Mouse (Mus musculus) cerebellum, adult 9-11 months (tissue): ENCODE data around the gene Usp46.

Experiments used
- DNase-seq: peaks from one replicate; pipeline ENCODE4 v3.0.0; 2022

Usp46 gene

DNA sequence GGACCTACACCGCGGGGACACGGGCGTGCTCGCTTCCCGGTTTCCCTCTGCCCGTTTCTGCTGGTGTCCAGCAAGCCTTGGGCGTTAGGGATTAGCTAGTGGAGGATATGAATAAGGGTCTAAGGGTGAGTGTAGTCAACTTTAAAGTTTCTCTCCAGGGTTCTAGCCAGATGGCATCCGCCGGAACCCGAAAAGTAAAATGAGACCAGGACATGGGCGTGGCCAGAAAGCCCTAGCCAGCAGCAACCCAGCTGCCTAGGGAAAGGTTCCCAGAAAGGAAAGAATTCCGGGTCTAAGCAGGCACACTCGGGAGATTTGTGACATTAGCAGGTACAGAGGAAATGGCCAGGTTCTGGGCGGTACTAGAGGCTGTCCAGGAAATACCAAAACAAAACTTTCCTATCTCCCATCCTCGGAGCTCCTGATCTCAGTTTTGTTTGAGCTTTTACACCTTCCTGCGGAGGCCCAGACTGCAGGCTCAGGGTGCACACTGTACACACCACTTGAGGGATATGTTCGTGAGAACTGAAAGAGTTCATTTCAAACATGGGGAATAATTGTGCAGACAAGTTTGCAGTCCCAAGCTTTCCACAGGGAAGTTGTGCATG is 587 bp upstream of the Usp46 start:
- peak; percentile 81 for DNase-seq

DNA sequence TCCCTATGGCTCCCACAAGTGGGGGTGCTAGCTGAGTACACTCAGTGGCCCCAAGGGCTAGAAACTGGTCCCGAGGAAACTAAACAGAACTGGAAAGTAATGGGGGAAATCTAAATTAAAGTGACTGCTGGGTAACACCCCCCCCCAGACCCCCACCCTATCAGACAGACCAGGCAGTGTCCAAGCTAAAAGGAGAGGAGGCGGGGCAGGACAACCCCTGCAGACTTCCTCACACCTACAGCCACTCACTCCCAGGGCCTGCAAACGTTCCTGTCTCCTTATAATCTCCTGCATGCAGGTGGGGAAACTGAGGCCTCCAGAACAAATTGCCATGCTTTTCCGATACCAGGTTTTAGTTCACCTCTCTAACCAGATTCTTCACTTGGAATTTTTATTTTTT is 885 bp downstream of the Usp46 start:
- peak; percentile 63 for DNase-seq

DNA sequence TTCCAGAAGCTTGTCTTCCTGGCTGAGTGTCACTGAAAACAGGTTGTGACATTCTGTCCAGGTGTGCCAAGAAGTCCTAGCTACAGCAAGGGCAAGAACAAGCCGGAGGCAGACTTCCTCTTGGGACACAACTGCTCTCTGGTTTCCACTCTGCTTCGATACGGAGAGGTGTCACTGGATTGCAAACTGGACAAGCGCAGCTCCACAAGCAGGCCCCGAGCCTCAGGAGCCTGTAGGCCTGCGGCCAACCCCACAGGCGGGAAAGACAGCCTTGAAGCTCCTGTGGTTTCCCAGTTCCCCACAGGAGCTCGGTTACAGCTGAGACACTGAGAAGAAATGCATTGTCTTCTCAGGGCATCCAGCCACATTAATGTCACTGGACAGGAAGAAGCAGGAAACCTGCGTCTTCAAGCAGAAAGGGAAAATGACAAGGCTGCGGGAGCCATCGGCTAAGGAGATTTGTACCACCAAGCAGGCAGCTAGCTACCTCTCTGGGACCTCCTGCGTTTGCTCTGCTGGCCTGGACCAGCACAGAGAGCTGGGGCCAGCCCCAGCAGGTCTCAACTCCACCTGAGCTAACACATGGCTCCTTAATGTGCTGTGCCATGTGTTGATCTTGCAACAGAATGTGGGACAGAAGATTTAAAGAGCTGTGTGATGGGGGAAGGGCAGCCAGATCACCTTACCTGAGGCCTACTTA is 1.7 kb downstream of the Usp46 start:
- peak; percentile 87 for DNase-seq

- DNase-seq = peak; percentile 51
Observed at GRCm38 (mm10) chr5:74065565-74066275, 2.5 kb downstream of the Usp46 start.

GRCm38 (mm10) chr5:74064844-74065243 is 3.4 kb downstream of the Usp46 start:
- DNase-seq = peak; percentile 50

- no peak for DNase-seq
Observed at GRCm38 (mm10) chr5:74063226-74063747, 4.9 kb downstream of the Usp46 start.

DNA sequence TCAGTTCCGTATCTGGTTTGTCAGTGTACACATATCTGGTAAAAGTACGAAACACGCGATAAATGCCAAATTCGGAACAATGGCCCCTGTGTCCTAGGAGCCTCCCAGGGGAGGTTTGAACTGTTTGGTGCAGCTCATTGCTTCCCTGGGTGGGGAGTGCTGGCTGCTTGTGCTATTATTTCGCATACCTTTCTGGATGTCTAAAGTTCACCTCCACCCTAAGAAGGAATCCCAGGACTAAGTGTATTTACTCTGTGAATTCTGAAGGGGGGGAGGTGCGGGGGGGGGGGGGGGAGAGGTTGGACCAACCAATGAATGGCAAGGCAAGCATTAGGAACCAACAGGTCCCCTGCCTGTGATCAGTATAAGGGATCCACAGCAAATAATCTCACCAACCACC is 6.0 kb downstream of the Usp46 start:
- DNase-seq = no peak

DNA sequence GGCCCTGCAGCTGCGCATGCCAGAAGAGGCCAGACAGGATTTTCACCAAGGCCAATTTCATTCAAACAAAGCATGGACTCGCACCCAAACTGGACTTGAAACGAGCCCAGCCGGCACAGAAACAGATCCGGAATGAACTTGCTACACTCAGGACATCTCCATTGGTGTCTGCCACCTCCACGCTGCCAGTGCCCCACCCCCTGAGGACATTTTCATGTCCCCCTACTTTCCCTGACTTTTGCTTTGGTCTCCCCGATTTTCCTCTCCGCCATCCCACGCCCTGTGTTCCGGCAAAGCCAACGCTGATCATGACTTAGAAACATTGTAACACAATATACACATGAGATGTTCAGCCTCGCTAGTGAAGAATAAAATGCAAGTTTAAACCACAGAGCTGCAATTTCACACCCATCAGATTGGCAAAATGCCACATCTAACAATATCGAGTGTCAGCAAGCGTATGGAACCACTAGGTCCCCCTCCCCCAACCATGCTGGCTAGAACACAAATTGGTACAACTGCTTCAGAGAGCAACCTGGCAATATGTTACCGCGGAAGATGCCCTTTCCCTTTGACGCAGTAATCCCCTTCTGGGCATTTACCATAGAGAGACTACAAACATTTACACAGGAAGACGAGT is 6.7 kb downstream of the Usp46 start:
- DNase-seq = peak; percentile 64

DNA sequence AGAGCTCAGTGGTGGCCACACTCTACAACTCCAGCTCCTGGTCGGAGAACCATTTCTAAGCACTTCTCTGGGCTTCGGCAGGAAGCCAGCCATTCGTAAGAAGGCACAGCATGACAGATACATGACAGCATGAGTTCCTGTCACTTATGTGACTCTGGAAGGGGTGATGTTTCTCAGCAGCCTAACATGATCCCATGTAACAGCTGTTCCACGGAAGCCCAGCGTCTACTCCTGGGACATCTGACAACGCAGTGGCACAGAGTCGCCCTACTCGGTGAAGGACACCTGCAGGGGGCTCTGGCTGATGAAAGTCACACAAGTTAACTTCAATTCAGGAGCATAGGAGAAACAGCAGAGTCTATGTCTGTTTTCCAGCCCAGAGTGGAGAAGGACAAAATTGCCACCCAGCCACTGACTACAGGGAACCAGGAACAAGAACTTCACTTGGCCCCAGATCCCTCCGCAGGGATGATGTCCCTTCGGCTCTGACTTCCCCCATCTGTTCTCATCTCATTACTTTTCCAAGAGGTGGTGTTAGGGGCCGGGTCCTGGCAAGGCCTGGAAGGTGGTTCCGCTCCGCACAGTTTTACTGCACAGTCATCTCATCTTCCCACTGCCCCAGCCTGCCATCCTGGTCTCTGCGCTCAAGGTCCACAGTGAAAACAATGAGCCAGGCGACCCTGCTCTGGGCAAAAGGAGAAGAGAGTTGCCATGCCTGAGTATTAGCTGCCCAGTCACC is 15.9 kb downstream of the Usp46 start:
- DNase-seq = peak; percentile 54

- peak; percentile 75 for DNase-seq
Observed at GRCm38 (mm10) chr5:74051394-74052170, 16.6 kb downstream of the Usp46 start.

DNA sequence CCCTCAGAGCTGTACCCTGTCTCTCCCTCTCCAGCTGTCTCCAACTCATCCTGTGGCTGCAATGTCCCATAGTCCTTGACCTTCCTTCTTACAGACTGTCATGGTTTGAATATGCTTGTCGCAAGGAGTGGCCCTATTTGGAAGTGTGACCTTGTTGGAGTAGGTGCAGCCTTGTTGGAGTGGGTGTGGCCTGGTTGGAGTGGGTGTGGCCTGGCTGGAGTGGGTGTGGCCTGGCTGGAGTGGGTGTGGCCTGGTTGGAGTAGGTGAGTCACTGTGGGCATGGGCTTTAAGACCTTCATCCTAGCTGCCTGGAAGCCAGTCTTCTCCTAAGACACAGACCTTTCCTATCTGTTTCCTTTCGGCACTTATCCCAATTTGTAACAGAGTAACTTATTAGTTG is 17.3 kb downstream of the Usp46 start:
- DNase-seq = peak; percentile 57

GRCm38 (mm10) chr5:74048846-74049495 is 19.3 kb downstream of the Usp46 start:
- peak; percentile 71 for DNase-seq

DNA sequence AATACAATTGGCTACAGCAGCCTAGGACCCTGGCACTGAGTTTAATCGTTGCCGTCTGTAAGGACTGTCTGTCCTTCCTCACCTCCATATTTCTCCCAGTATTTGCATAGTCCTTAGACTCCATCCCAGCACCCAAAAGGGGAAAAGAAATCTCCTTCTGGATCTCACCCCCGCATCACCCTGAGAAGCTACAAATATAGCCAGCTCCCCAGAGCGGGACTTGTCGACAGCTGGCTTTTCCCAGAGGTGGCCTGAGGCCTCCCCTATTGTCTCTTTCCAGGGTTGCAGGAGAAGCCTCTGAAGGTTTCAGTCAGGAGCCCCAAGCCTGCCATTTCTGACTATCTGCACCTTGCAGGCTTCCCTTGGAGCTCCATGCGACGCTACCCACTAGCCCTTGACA is 23.6 kb downstream of the Usp46 start:
- DNase-seq = no peak

DNA sequence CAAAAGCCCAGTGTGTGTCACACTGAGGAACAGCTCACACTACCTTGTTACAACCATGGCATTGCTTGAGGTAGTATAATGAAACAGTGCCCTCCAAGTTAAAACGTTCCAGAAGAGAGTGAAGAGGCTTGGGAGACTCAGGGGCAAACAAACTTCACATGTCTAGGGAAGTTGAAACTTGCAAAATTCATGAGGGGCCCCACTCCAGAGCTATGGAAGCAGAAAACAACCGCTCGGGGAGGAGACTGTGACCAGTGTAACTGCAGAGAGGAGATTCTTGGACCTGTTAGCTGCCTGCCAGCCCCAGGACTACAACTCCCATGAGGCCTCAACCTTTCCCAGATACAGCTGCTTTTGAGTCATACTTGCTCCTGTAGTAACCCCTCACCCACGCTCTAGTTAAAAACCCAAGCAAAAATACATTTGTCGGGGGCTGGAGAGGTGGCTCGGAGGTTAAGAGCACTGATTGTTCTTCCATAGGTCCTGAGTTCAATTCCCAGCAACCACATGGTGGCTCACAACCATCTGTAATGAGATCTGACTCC is 25.4 kb downstream of the Usp46 start:
- no peak for DNase-seq

DNA sequence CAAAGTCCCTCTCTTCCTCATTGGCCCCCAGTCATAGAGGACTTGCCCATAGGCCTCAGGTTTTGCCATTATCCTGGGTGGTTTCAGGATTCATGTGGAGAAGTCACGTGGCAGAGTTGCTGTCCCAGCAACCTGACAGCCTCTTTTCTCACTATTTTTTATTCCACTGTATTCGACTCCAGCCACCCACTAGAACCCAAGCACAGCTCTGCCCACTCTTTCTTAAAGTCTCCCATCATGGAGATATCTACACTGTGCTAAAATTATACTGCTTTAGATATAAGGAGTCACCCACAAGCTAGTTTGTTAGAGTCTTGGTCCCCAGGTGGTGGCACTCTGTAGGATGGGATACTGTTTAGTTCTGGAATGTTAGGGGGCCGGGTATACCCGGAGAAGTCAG is 27.7 kb downstream of the Usp46 start:
- DNase-seq = no peak

DNA sequence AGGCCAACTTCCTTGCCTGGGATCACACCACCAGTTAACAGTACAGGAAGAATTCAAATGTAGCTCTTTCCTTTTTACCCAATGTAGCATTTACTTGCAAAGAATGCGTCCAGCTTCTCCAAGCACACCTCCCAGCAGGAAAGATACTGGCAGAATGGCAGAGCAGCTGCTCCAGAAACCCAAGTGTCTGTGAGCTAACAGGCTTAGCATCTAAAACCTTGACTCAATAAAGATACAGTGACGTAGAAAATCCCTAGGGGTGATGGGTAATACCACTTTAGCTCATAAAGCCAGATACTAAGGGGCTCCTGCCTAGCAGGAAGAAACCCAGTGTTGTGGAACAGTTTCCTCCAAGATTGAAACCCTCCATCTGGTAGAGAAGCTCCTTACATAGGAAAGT is 32.8 kb downstream of the Usp46 start:
- no peak for DNase-seq

DNA sequence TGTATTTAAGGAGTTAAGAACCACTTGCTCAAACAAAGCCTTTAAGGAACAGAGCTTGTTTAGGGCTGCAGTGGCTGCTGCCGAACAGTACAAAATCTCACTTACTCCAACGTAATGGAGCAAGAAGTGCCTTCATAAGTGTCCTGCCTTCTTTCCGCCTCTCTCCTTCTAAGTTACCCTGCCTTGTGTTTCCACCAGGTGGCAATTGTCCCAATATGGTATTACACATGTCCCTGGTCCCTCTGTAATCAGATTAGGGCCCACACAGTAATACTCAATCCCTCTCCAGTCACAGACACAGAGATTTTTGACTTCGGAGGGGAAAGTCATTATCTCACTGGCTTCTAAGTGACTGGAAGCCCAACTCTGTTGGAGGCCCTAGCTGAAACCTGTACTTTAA is 34.1 kb downstream of the Usp46 start:
- no peak for DNase-seq

GRCm38 (mm10) chr5:74029787-74030186 is 38.4 kb downstream of the Usp46 start:
- no peak for DNase-seq

GRCm38 (mm10) chr5:74028691-74029479 is 39.3 kb downstream of the Usp46 start:
- DNase-seq = no peak

GRCm38 (mm10) chr5:74028221-74028620 is 40.0 kb downstream of the Usp46 start:
- DNase-seq = no peak
